Mouse (Mus musculus) lung, postnatal 14 days (tissue): ENCODE data around the gene Saxo1.

ENCODE experiments used
- DNase-seq: peaks from one replicate; pipeline ENCODE4 v3.0.0; 2021

Gene Saxo1

GRCm38 (mm10) chr4:86416401-86417025 lies 141.6 kb downstream of the Saxo1 start:
- no peak for DNase-seq

GRCm38 (mm10) chr4:86413388-86413787 lies 144.7 kb downstream of the Saxo1 start:
- no peak for DNase-seq

GRCm38 (mm10) chr4:86410946-86411345 lies 147.2 kb downstream of the Saxo1 start:
- DNase-seq = no peak

GRCm38 (mm10) chr4:86408421-86408820 lies 149.7 kb downstream of the Saxo1 start:
- DNase-seq = no peak

GRCm38 (mm10) chr4:86407200-86407527 lies 151.0 kb downstream of the Saxo1 start:
- no peak for DNase-seq

GRCm38 (mm10) chr4:86406501-86407199 lies 151.5 kb downstream of the Saxo1 start:
- no peak for DNase-seq

GRCm38 (mm10) chr4:86401116-86401515 lies 157.0 kb downstream of the Saxo1 start:
- DNase-seq = no peak

- no peak for DNase-seq
Measured at GRCm38 (mm10) chr4:86397470-86397869, 160.7 kb downstream of the Saxo1 start.

- DNase-seq = no peak
Measured at GRCm38 (mm10) chr4:86396672-86397288, 161.3 kb downstream of the Saxo1 start.

- no peak for DNase-seq
Measured at GRCm38 (mm10) chr4:86395636-86396035, 162.5 kb downstream of the Saxo1 start.
